Mouse (Mus musculus) G1E (cell line): ENCODE results near the gene Cyth4.

ENCODE experiments used
- CTCF ChIP-seq: IDR thresholded peaks from 2 replicates; pipeline ENCODE4 v1.5.1; 2012; ENCODE audit warnings: low read depth, low read length, inconsistent platforms, mixed read lengths
- GATA2 ChIP-seq: IDR thresholded peaks from 2 replicates; pipeline ENCODE4 v1.6.1; 2012; ENCODE audit warnings: low read depth, low read length, inconsistent platforms, borderline replicate concordance

DNA sequence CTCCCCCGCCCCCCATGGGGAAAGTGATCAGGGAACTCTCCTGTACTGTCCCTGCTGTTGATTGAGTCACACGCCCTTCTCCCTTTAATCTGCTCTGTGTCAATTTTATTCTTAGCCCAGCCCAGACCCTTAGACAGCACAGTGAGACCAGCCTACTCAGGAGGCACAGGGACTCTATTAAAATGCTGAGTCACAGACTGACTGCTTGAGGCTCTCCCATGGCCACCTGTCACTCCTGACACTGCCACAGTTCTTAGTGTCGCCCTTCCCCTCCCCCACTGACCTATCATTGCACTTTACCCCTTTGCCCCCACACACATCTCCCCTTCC lies 48.5 kb upstream of the Cyth4 start:
- TF ChIP-seq GATA2 (no peak), CTCF (no peak)
